Mouse (Mus musculus) forebrain, embryonic 15.5 days (tissue): ENCODE results near the gene Olfr1318. TPM values are rescaled to one million over a fixed set of nuclear protein-coding genes. Genes with fewer than 3 reads are reported as not detected.

Experiments used
- ATAC-seq: fragments of 200-750 bp; cut with Nextera tagmentation; replicated peaks from 2 replicates; pipeline ENCODE4 v1.8.0; 2017; ENCODE audit warnings: mild to moderate bottlenecking, moderate TSS enrichment, moderate library complexity
- H3K27ac ChIP-seq: fragments of 300-500 bp; sonication (generic); replicated peaks from 2 replicates; pipeline ENCODE4 v1.5.1; 2015; ENCODE audit warnings: mild to moderate bottlenecking, inconsistent platforms
- H3K27me3 ChIP-seq: fragments of 300-500 bp; sonication (generic); 2 replicates; pipeline ENCODE4 v1.6.1; 2015; ENCODE audit warnings: inconsistent platforms
- H3K36me3 ChIP-seq: fragments of 300-500 bp; sonication (generic); 2 replicates; pipeline ENCODE4 v1.6.1; 2015; ENCODE audit warnings: mild to moderate bottlenecking, inconsistent platforms
- H3K4me1 ChIP-seq: fragments of 300-500 bp; sonication (generic); 2 replicates; pipeline ENCODE4 v1.6.1; 2015; ENCODE audit warnings: inconsistent platforms
- H3K4me2 ChIP-seq: fragments of 300-500 bp; sonication (generic); replicated peaks from 2 replicates; pipeline ENCODE4 v1.6.1; 2015; ENCODE audit warnings: mild to moderate bottlenecking, inconsistent platforms
- H3K4me3 ChIP-seq: fragments of 300-500 bp; sonication (generic); 2 replicates; pipeline ENCODE4 v1.5.1; 2015; ENCODE audit warnings: mild to moderate bottlenecking, inconsistent platforms
- H3K9ac ChIP-seq: fragments of 300-500 bp; sonication (generic); replicated peaks from 2 replicates; pipeline ENCODE4 v1.6.1; 2015; ENCODE audit warnings: mild to moderate bottlenecking, inconsistent platforms
- H3K9me3 ChIP-seq: fragments of 300-500 bp; sonication (generic); 2 replicates; pipeline ENCODE4 v1.6.1; 2016; ENCODE audit warnings: inconsistent platforms
- WGBS: fragments of 180-500 bp; shearing (Covaris S2); methylation state at CpG from one replicate; pipeline ENCODE4 v1.1.7; 2015; ENCODE audit warnings: mixed read lengths; 5-methylcytosine and 5-hydroxymethylcytosine counted together
- polyA plus RNA-seq: library from polyadenylated mRNA; unstranded; fragments of >200 nt; fragmentation: Nextera tagmentation; extraction: Ambion mirVana; gene quantifications from 2 replicates; pipeline ENCODE4 v1.2.1, GENCODE M21; 2015

The Olfr1318 gene
- 0.09 TPM in 1 of 2 replicates, not detected in the other for polyA plus RNA-seq

DNA sequence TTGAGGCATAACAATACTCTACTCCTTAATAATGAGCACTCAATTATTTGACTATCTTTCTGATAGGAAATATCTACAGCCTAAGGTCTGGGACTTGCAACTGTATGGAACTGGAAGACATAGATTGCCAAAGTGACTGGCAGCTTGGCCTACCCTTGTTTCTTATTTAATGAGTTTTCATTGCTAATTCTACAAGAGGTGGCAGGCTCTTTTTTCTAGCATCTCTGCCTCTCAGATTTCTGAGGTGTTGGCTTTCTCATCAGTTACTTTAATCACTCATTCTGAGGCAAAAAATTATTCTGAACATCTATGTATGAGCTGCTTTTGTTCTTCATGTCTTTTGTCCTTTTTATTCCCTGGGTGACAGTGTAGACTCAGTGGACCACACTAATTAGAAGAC, at the start of gene Olfr1318:
Olfr1318 (plus strand) TSS at position 301 of the 400 bp plus-strand sequence.
- Histone ChIP-seq H3K4me3 (no peak within 1 kb of the TSS), H3K9ac (no peak within 1 kb of the TSS), H3K4me1 (no peaks in the 10 kb centered on the region), H3K36me3 (no peaks in the 10 kb centered on the region), H3K9me3 (no peaks in the 10 kb centered on the region), H3K4me2 (no peak within 1 kb of the TSS), H3K27me3 (no peaks in the 10 kb centered on the region), H3K27ac (no peak within 1 kb of the TSS)
- no peak for ATAC-seq

DNA sequence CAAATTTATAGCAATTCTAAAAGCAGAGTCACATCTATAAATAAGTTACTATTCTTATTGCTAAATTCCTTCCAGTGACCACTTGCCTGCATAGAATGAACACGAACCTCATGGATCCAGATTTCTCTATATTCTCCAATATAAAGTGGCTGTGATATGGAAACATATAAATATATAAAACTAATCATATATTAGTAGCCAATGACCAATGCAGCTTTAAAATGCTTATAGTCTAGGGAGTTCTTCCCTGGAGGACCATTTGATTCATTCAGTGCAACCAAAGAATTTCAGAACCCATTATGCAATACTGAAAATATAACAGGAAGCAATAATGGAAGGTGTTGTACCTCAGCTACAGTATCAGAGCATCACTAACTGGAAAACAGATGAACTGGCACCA, 38.7 kb upstream of the Olfr1318 start, which contains the start of gene Olfr1315-ps1:
Olfr1315-ps1 (minus strand) TSS at position 101 of the 400 bp plus-strand sequence.
- Histone ChIP-seq H3K4me2 (no peak within 1 kb of the TSS), H3K36me3 (no peaks in the 10 kb centered on the region), H3K27ac (no peak within 1 kb of the TSS), H3K9ac (no peak within 1 kb of the TSS), H3K27me3 (no peaks in the 10 kb centered on the region), H3K4me3 (no peak within 1 kb of the TSS), H3K4me1 (no peaks in the 10 kb centered on the region), H3K9me3 (no peaks in the 10 kb centered on the region)
- WGBS, result 82% methylated on average over 1 of the region's 1 CpGs
- no peak for ATAC-seq

DNA sequence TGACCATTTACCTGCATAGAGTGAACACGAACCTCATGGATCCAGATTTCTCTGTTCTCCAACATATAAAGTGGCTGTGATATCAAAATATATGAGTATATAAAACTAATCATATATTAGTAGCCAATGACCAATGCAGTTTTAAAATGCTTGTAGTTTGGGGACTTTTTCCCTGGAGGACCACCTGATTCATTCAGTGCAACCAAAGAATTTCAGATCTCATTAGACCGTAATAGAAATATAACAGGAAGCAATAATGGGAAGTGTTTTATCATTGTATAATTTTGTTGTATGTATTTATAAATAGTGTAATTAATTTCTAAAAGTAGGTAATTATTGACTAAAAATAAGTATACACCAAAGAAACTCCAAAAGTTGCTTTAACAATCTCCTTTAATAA, 19.1 kb upstream of the Olfr1318 start, which contains the start of gene Olfr1316:
Olfr1316 (minus strand) TSS at position 101 of the 400 bp plus-strand sequence.
- H3K4me1 ChIP-seq, result no peaks in the 10 kb centered on the region

DNA sequence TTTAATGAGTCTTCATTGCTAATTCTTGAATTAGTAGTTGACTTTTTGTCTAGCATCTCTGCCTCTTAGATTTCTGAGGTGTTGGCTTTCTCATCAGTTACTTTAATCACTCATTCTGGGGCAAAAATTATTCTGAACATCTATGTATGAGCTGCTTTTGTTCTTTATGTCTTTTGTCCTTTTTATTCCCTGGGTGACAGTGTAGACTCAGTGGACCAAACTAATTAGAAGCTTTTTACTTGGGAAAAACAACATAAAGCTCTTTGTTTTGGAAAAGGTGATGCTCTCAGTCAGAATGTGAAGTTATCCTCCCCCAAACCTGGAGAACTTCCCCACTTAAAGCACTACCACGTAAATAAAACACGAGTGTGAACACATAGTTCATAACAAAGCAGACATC, 14.0 kb upstream of the Olfr1318 start, which contains the start of gene Olfr1317:
Olfr1317 (plus strand) TSS at position 301 of the 400 bp plus-strand sequence.
- H3K4me1 ChIP-seq, result no peaks in the 10 kb centered on the region
- H3K9ac ChIP-seq, result no peak within 1 kb of the TSS
- no peak within 1 kb of the TSS for H3K4me2 ChIP-seq
- no peaks in the 10 kb centered on the region for H3K9me3 ChIP-seq
- no peaks in the 10 kb centered on the region for H3K36me3 ChIP-seq
- H3K27ac ChIP-seq, result no peak within 1 kb of the TSS
- no peak within 1 kb of the TSS for H3K4me3 ChIP-seq
- 73% methylated on average over 2 of the region's 2 CpGs for WGBS
- ATAC-seq, result no peak
- H3K27me3 ChIP-seq, result no peaks in the 10 kb centered on the region

More for the DNA sequence above, 19.1 kb upstream of the Olfr1318 start, which contains the start of gene Olfr1316:
- H3K4me3 ChIP-seq, result no peak within 1 kb of the TSS
- H3K27ac ChIP-seq, result no peak within 1 kb of the TSS
- no peaks in the 10 kb centered on the region for H3K36me3 ChIP-seq
- no peak within 1 kb of the TSS for H3K9ac ChIP-seq
- no peaks in the 10 kb centered on the region for H3K9me3 ChIP-seq
- WGBS, result 88% methylated on average over 2 of the region's 2 CpGs
- no peaks in the 10 kb centered on the region for H3K27me3 ChIP-seq
- no peak for ATAC-seq
- no peak within 1 kb of the TSS for H3K4me2 ChIP-seq

- H3K9me3 ChIP-seq, result no peaks in the 10 kb centered on the region
- no peak overlapping the region for H3K4me2 ChIP-seq
- 2% methylated on average over 2 of the region's 2 CpGs for WGBS
- H3K4me3 ChIP-seq, result no peak overlapping the region
- H3K36me3 ChIP-seq, result no peaks in the 10 kb centered on the region
- no peaks in the 10 kb centered on the region for H3K27me3 ChIP-seq
- H3K27ac ChIP-seq, result no peak overlapping the region
- H3K4me1 ChIP-seq, result no peaks in the 10 kb centered on the region
- peak; percentile 78; the same call in 1 of the 2 replicates for ATAC-seq
- H3K9ac ChIP-seq, result no peak overlapping the region
Measured at GRCm38 (mm10) chr2:112196859-112197258, 42.9 kb downstream of the Olfr1318 start.

DNA sequence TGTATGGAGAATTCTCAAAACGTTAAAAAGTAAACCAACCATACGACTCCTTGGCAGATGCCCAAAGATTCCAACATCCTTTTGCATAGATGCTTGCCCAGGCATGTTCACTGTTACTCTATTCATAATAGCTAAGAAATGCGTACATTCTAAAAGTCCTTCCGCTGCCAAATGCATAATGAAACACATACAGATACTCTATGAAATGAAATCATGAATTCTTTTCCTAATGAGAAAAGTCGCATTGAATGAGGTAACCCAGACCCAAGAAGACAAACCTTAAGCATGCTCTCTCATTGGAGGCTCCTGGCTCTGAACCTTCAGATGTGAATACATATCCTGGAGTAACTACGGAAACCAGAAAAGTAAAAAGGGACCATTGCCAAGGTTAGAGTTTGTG, 49.1 kb downstream of the Olfr1318 start:
- Histone ChIP-seq H3K4me1 (no peaks in the 10 kb centered on the region), H3K9ac (no peak overlapping the region), H3K4me3 (no peak overlapping the region), H3K27ac (no peak overlapping the region), H3K27me3 (no peaks in the 10 kb centered on the region), H3K4me2 (no peak overlapping the region), H3K36me3 (no peaks in the 10 kb centered on the region), H3K9me3 (no peaks in the 10 kb centered on the region)
- peak; percentile 72 for ATAC-seq
- WGBS, result 41% methylated on average over 6 of the region's 6 CpGs

Other genes starting within 250 kb of the Olfr1318 start
- not detected in 2 replicates for gene Olfr1306, start 237.9 kb upstream of the Olfr1318 start, polyA plus RNA-seq
- gene Olfr1307, start 204.8 kb upstream of the Olfr1318 start, polyA plus RNA-seq, result not detected in 2 replicates
- not detected in 2 replicates for gene Olfr1308, start 189.3 kb upstream of the Olfr1318 start, polyA plus RNA-seq
- not detected in 2 replicates for gene Olfr1309, start 163.9 kb upstream of the Olfr1318 start, polyA plus RNA-seq
- not detected in 2 replicates for gene Olfr1310, start 141.5 kb upstream of the Olfr1318 start, polyA plus RNA-seq
- gene Olfr1311, start 129.8 kb upstream of the Olfr1318 start, polyA plus RNA-seq, result not detected in 2 replicates
- not detected in 2 replicates for gene Olfr1312, start 104.0 kb upstream of the Olfr1318 start, polyA plus RNA-seq
- gene Olfr1313, start 76.4 kb upstream of the Olfr1318 start, polyA plus RNA-seq, result not detected in 2 replicates
- not detected in 2 replicates for gene Olfr1314, start 57.4 kb upstream of the Olfr1318 start, polyA plus RNA-seq
- not detected in 2 replicates for gene Olfr1315-ps1, start 38.8 kb upstream of the Olfr1318 start, polyA plus RNA-seq
- not detected in 2 replicates for gene Olfr1316, start 19.2 kb upstream of the Olfr1318 start, polyA plus RNA-seq
- 0.06 TPM in 1 of 2 replicates, not detected in the other for gene Olfr1317, start 13.9 kb upstream of the Olfr1318 start, polyA plus RNA-seq
- gene Lpcat4, start 85.3 kb downstream of the Olfr1318 start, polyA plus RNA-seq, result 13.4 and 15.2 TPM in 2 replicates
- 0.04 TPM in 1 of 2 replicates, not detected in the other for gene Nutm1, start 105.1 kb downstream of the Olfr1318 start, polyA plus RNA-seq
- gene Nop10, start 107.7 kb downstream of the Olfr1318 start, polyA plus RNA-seq, result 164 and 187 TPM in 2 replicates
- gene Slc12a6, start 111.6 kb downstream of the Olfr1318 start, polyA plus RNA-seq, result 15.6 and 16.9 TPM in 2 replicates
- gene Gm21985, start 112.1 kb downstream of the Olfr1318 start, polyA plus RNA-seq, result 0.06 TPM in 1 of 2 replicates, not detected in the other
- 160 and 166 TPM in 2 replicates for gene Emc4, start 213.8 kb downstream of the Olfr1318 start, polyA plus RNA-seq
- gene Katnbl1, start 225.0 kb downstream of the Olfr1318 start, polyA plus RNA-seq, result 42.9 and 46.7 TPM in 2 replicates